Mouse (Mus musculus) stomach, embryonic 16.5 days (tissue): ENCODE measurements around the gene Tcf21. TPM values are rescaled to one million over a fixed set of nuclear protein-coding genes. Genes with fewer than 3 reads are reported as not detected.

Experiments used
- ATAC-seq: fragments of 200-750 bp; cut with Nextera tagmentation; 2 replicates; pipeline ENCODE4 v1.8.0; 2017; ENCODE audit warnings: moderate number of reproducible peaks, moderate TSS enrichment; ENCODE audit not compliant: insufficient read depth, low FRiP score
- H3K27ac ChIP-seq: fragments of 300-500 bp; sonication (generic); 2 replicates; pipeline ENCODE4 v1.5.1; 2014; ENCODE audit warnings: low read length
- H3K27me3 ChIP-seq: fragments of 300-500 bp; sonication (generic); 2 replicates; pipeline ENCODE4 v1.6.1; 2014; ENCODE audit warnings: low read length, control low read depth, mixed read lengths; ENCODE audit not compliant: control insufficient read depth, insufficient read depth
- H3K36me3 ChIP-seq: fragments of 300-500 bp; sonication (generic); 2 replicates; pipeline ENCODE4 v1.6.1; 2014; ENCODE audit warnings: low read length; ENCODE audit not compliant: control insufficient read depth, insufficient read depth
- H3K4me1 ChIP-seq: fragments of 300-500 bp; sonication (generic); 2 replicates; pipeline ENCODE4 v1.6.1; 2014; ENCODE audit warnings: low read length, control low read depth, mixed read lengths; ENCODE audit not compliant: control insufficient read depth, insufficient read depth
- H3K4me2 ChIP-seq: fragments of 300-500 bp; sonication (generic); 2 replicates; pipeline ENCODE4 v1.6.1; 2014; ENCODE audit warnings: low read depth, low read length, mixed read lengths
- H3K4me3 ChIP-seq: fragments of 300-500 bp; sonication (generic); replicated peaks from 2 replicates; pipeline ENCODE4 v1.5.1; 2014; ENCODE audit warnings: mild to moderate bottlenecking, low read length
- H3K9ac ChIP-seq: fragments of 300-500 bp; sonication (generic); 2 replicates; pipeline ENCODE4 v1.6.1; 2014; ENCODE audit warnings: low read length
- H3K9me3 ChIP-seq: fragments of 300-500 bp; sonication (generic); replicated peaks from 2 replicates; pipeline ENCODE4 v1.6.1; 2016; ENCODE audit warnings: low read length, control low read depth; ENCODE audit not compliant: control insufficient read depth
- WGBS: fragments of 180-500 bp; shearing (Covaris S2); extraction: QIAGEN DNeasy Blood & Tissue Kit; methylation state at CpG from one replicate; pipeline ENCODE4 v1.1.7; 2014; 5-methylcytosine and 5-hydroxymethylcytosine counted together
- polyA plus RNA-seq: library from polyadenylated mRNA; unstranded; fragments of >200 nt; fragmentation: Nextera tagmentation; extraction: Ambion mirVana; gene quantifications from 2 replicates; pipeline ENCODE4 v1.2.1, GENCODE M21; 2015

Gene Tcf21
- polyA plus RNA-seq, 1 experiment from 2014 or later = 202 TPM

- Histone ChIP-seq H3K27ac (no peak overlapping the region), H3K4me3 (no peak overlapping the region), H3K36me3 (no peaks in the 10 kb centered on the region), H3K4me1 (peaks cover 12% of the 10 kb centered on the region), H3K9me3 (no peaks in the 10 kb centered on the region), H3K27me3 (peaks cover 15% of the 10 kb centered on the region), H3K9ac (no peak overlapping the region), H3K4me2 (peak overlapping the region; percentile 46; the same call in 1 of the 2 replicates)
- 20% methylated on average over 17 of the region's 17 CpGs for WGBS
- ATAC-seq = no peak
Measured at GRCm38 (mm10) chr10:22842781-22843439, 22.9 kb upstream of the Tcf21 start.

GRCm38 (mm10) chr10:22842113-22842512 lies 22.1 kb upstream of the Tcf21 start:
- no peak for ATAC-seq
- Histone ChIP-seq H3K4me3 (no peak overlapping the region), H3K9ac (no peak overlapping the region), H3K27ac (no peak overlapping the region), H3K27me3 (peaks cover 15% of the 10 kb centered on the region), H3K36me3 (no peaks in the 10 kb centered on the region), H3K4me2 (no peak overlapping the region), H3K9me3 (no peaks in the 10 kb centered on the region), H3K4me1 (peaks cover 12% of the 10 kb centered on the region)
- WGBS = 22% methylated on average over 4 of the region's 4 CpGs

DNA sequence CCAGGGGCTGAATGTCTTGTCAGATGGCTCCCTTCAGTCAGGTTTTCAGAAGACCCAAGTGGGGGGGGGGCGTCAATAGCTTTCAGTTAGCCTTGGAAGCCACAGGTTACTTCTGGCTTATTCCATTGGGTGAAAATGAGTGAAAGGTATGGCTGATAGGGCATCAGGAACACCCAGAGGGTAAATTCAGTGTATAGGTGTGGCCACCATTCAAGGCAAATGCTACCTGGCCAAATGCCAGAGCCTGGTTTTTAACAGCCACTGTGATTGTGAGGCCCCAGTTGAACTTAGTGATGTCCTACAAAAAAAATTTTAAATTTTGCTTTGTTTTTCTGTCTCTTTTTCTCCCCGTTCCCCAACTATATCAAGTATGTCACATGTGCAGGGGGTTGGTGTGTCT lies 6.3 kb upstream of the Tcf21 start:
- no peak overlapping the region for H3K9ac ChIP-seq
- H3K4me1 ChIP-seq = peaks cover 5% of the 10 kb centered on the region; the same call in 1 of the 2 replicates
- H3K27me3 ChIP-seq = no peaks in the 10 kb centered on the region
- no peak overlapping the region for H3K4me3 ChIP-seq
- peak; percentile 42; the same call in 1 of the 2 replicates for ATAC-seq
- H3K9me3 ChIP-seq = no peaks in the 10 kb centered on the region
- no peak overlapping the region for H3K4me2 ChIP-seq
- 79% methylated on average over 2 of the region's 2 CpGs for WGBS
- no peaks in the 10 kb centered on the region for H3K36me3 ChIP-seq
- no peak overlapping the region for H3K27ac ChIP-seq

GRCm38 (mm10) chr10:22822896-22823295 lies 2.9 kb upstream of the Tcf21 start:
- no peaks in the 10 kb centered on the region for H3K36me3 ChIP-seq
- peak overlapping the region; percentile 97 for H3K27ac ChIP-seq
- H3K27me3 ChIP-seq = peaks cover 1% of the 10 kb centered on the region; the same call in 1 of the 2 replicates
- H3K9ac ChIP-seq = peak overlapping the region; percentile 24; the same call in 1 of the 2 replicates
- H3K4me2 ChIP-seq = peak overlapping the region; percentile 49
- peaks cover 5% of the 10 kb centered on the region; the same call in 1 of the 2 replicates for H3K4me1 ChIP-seq
- ATAC-seq = no peak
- WGBS = 14% methylated on average over 6 of the region's 6 CpGs
- peak overlapping the region; percentile 26 for H3K4me3 ChIP-seq
- no peaks in the 10 kb centered on the region for H3K9me3 ChIP-seq

DNA sequence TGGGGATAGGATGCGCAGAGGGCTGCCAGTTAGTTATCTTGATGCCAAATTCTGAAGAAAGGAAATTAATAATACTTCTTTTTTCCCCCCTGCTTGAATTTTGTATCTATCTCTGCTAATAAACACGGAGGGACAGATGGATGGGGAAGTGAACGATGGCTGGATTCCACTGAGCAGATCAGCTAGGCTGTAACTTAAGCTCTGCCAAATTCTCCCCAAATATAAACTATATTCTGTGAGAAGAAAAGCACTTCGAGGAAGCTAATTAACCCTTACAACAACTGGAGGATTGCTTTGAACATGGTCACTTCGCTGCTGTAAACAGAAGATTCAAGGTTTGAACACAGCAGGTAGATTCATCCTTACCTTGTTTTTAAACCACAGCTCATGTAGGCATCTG lies 2.5 kb upstream of the Tcf21 start:
- no peak for ATAC-seq
- Histone ChIP-seq H3K4me3 (peak overlapping the region; percentile 26), H3K27ac (peak overlapping the region; percentile 97), H3K4me1 (peaks cover 5% of the 10 kb centered on the region; the same call in 1 of the 2 replicates), H3K9ac (0 out of 2 replicates have a peak overlapping the region, but pooled peaks have one; percentile 24), H3K4me2 (peak overlapping the region; percentile 49), H3K27me3 (peaks cover 5% of the 10 kb centered on the region), H3K36me3 (no peaks in the 10 kb centered on the region), H3K9me3 (no peaks in the 10 kb centered on the region)
- 10% methylated on average over 5 of the region's 5 CpGs for WGBS

DNA sequence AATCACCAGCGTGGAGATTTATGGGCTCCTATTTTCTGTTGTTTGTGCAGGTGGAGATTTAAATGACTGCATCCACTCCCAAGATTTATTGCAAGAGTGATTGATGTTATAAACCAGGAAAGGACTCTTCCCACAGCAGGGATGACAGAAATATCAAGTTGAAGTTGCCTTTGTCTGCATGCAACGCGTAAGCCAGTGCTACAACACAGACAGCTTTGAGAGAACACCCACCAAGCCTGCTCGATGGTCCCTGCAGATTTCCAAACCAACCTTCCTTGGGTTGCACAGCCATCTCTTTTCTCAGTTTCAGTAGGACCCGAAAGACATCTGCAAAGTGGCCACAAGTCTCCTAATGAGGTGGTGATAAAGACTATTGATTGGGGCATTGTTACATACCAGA lies 1.7 kb upstream of the Tcf21 start:
- no peak for ATAC-seq
- peak overlapping the region; percentile 10; the same call in 1 of the 2 replicates for H3K4me3 ChIP-seq
- H3K27me3 ChIP-seq = peaks cover 7% of the 10 kb centered on the region
- H3K4me1 ChIP-seq = peaks cover 5% of the 10 kb centered on the region; the same call in 1 of the 2 replicates
- H3K4me2 ChIP-seq = peak overlapping the region; percentile 49
- 16% methylated on average over 5 of the region's 5 CpGs for WGBS
- H3K9me3 ChIP-seq = no peaks in the 10 kb centered on the region
- H3K27ac ChIP-seq = peak overlapping the region; percentile 97
- H3K36me3 ChIP-seq = no peaks in the 10 kb centered on the region
- peak overlapping the region; percentile 46; the same call in 1 of the 2 replicates for H3K9ac ChIP-seq

DNA sequence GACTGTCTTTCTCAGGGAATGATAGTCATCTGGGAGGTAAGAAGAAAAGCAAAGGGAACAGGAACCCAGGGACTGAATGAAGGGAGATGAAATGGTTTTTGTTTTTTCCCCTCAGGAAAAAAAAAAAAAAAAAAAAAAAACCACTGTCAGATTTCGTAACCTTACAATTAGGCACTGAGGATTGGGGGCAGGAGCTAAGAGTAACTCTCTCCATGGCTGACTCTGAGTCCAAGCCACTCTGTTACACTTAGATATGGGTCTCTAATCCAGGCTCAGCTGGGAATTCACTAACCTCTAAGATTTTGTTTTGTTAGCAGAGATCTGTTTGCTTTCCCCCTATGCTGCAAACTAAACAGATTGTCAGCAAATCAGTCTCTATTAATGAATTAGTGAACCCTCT lies 1.3 kb upstream of the Tcf21 start:
- Histone ChIP-seq H3K9ac (peak overlapping the region; percentile 55), H3K9me3 (no peaks in the 10 kb centered on the region), H3K4me1 (peaks cover 8% of the 10 kb centered on the region; the same call in 1 of the 2 replicates), H3K27ac (peak overlapping the region; percentile 97), H3K4me3 (peak overlapping the region; percentile 10; the same call in 1 of the 2 replicates), H3K36me3 (no peaks in the 10 kb centered on the region), H3K4me2 (peak overlapping the region; percentile 57; the same call in 1 of the 2 replicates), H3K27me3 (peaks cover 7% of the 10 kb centered on the region)
- 44% methylated on average over 1 of the region's 1 CpGs for WGBS
- ATAC-seq = no peak

GRCm38 (mm10) chr10:22820841-22821240 lies 867 bp upstream of the Tcf21 start:
- no peak for ATAC-seq
- H3K27ac ChIP-seq = peak overlapping the region; percentile 97
- H3K4me2 ChIP-seq = peak overlapping the region; percentile 57
- H3K9ac ChIP-seq = peak overlapping the region; percentile 67
- H3K9me3 ChIP-seq = no peaks in the 10 kb centered on the region
- H3K4me1 ChIP-seq = peaks cover 10% of the 10 kb centered on the region; the same call in 1 of the 2 replicates
- 58% methylated on average over 2 of the region's 2 CpGs for WGBS
- H3K27me3 ChIP-seq = peaks cover 7% of the 10 kb centered on the region
- H3K4me3 ChIP-seq = peak overlapping the region; percentile 59
- no peaks in the 10 kb centered on the region for H3K36me3 ChIP-seq

- Histone ChIP-seq H3K9ac (peak overlapping the region; percentile 87), H3K4me1 (peaks cover 10% of the 10 kb centered on the region; the same call in 1 of the 2 replicates), H3K36me3 (no peaks in the 10 kb centered on the region), H3K4me2 (peak overlapping the region; percentile 43), H3K9me3 (no peaks in the 10 kb centered on the region), H3K27me3 (peaks cover 10% of the 10 kb centered on the region), H3K27ac (peak overlapping the region; percentile 97), H3K4me3 (peak overlapping the region; percentile 59)
- under 1% methylated on average over 42 of the region's 42 CpGs for WGBS
- no peak; the same call in 1 of the 2 replicates for ATAC-seq
Measured at GRCm38 (mm10) chr10:22819239-22819870, 619 bp downstream of the Tcf21 start.
